Mouse (Mus musculus) limb, embryonic 12.5 days (tissue): ENCODE measurements at regions not wholly inside any gene's neighbourhood (a gene's known extent, or its start where the extent isn't known, plus 50 kb on each side); places are given as distances from the start of the nearest gene placed in this dataset.

Source experiments
- ATAC-seq: fragments of 200-750 bp; cut with Nextera tagmentation; 2 replicates; pipeline ENCODE4 v1.8.0; 2017; ENCODE audit warnings: low read depth, moderate TSS enrichment; ENCODE audit not compliant: insufficient number of reproducible peaks, insufficient read depth, low FRiP score, low TSS enrichment
- H3K27ac ChIP-seq: fragments of 300-500 bp; sonication (generic); 2 replicates; pipeline ENCODE4 v1.5.1; 2016; ENCODE audit warnings: mild to moderate bottlenecking, moderate library complexity
- H3K27me3 ChIP-seq: fragments of 300-500 bp; sonication (generic); 2 replicates; pipeline ENCODE4 v1.6.1; 2016; ENCODE audit warnings: mild to moderate bottlenecking, moderate library complexity
- H3K36me3 ChIP-seq: fragments of 300-500 bp; sonication (generic); 2 replicates; pipeline ENCODE4 v1.6.1; 2016; ENCODE audit warnings: mild to moderate bottlenecking, moderate library complexity
- H3K4me1 ChIP-seq: fragments of 300-500 bp; sonication (generic); replicated peaks from 2 replicates; pipeline ENCODE4 v1.6.1; 2016
- H3K4me2 ChIP-seq: fragments of 300-500 bp; sonication (generic); 2 replicates; pipeline ENCODE4 v1.6.1; 2016; ENCODE audit warnings: mild to moderate bottlenecking, moderate library complexity
- H3K4me3 ChIP-seq: fragments of 300-500 bp; sonication (generic); replicated peaks from 2 replicates; pipeline ENCODE4 v1.5.1; 2016; ENCODE audit warnings: mild to moderate bottlenecking
- H3K9ac ChIP-seq: fragments of 300-500 bp; sonication (generic); replicated peaks from 2 replicates; pipeline ENCODE4 v1.6.1; 2016; ENCODE audit warnings: mild to moderate bottlenecking, moderate library complexity
- H3K9me3 ChIP-seq: fragments of 300-500 bp; sonication (generic); 2 replicates; pipeline ENCODE4 v1.6.1; 2016; ENCODE audit warnings: mild to moderate bottlenecking, moderate library complexity
- WGBS: fragments of 180-500 bp; shearing (Covaris S2); methylation state at CpG from one replicate; pipeline ENCODE4 v1.1.7; 2016; 5-methylcytosine and 5-hydroxymethylcytosine counted together

DNA sequence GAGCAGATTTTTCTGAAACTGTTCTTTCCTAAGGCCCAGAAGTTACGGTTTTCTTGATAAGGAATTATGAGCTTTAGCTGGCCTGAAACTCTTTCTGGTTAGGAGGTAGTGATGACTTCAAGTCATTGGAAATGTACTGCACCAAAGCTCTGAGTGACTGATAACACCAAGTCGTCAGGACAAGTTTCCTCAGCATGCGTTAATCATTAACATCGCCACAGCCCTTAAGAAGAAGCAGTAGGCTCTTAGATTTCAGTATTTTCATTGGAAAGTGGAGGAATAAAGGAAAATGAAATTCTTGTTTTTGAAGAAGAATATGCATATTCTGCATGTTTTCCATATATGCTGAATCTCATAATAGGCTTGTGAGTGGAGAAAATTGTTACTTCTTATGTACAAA is 390.3 kb upstream of the Gm11114 start:
- 80% methylated on average over 4 of the region's 4 CpGs for WGBS
- Histone ChIP-seq H3K4me1 (no peaks in the 10 kb centered on the region), H3K9ac (no peak overlapping the region), H3K4me3 (no peak overlapping the region), H3K4me2 (no peak overlapping the region), H3K36me3 (no peaks in the 10 kb centered on the region), H3K9me3 (no peaks in the 10 kb centered on the region), H3K27ac (no peak overlapping the region), H3K27me3 (no peaks in the 10 kb centered on the region)
- no peak for ATAC-seq

DNA sequence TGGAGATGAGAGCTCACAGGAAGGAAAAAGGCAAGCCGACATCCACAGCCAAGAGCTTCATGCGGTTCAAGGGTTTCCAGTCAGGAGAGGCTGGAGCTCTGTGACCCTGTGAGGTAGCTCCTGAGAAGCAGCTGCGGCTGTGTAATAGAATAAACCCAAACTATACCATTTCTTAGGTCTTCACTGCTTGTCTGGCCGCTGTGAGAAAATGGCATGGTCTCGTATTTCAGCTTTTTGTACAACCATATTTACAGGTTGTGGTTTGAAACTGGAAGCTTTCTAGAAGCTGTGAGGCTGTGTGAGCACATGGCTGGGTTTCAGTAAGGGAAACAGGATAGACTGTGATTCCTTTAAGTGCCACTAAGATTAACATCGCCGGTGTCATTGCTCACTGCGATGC is 388.6 kb upstream of the Gm11114 start:
- Histone ChIP-seq H3K9me3 (no peaks in the 10 kb centered on the region), H3K4me1 (no peaks in the 10 kb centered on the region), H3K27ac (no peak overlapping the region), H3K36me3 (no peaks in the 10 kb centered on the region), H3K27me3 (no peaks in the 10 kb centered on the region), H3K4me3 (no peak overlapping the region), H3K4me2 (no peak overlapping the region), H3K9ac (no peak overlapping the region)
- ATAC-seq = no peak
- WGBS = 76% methylated on average over 8 of the region's 8 CpGs

DNA sequence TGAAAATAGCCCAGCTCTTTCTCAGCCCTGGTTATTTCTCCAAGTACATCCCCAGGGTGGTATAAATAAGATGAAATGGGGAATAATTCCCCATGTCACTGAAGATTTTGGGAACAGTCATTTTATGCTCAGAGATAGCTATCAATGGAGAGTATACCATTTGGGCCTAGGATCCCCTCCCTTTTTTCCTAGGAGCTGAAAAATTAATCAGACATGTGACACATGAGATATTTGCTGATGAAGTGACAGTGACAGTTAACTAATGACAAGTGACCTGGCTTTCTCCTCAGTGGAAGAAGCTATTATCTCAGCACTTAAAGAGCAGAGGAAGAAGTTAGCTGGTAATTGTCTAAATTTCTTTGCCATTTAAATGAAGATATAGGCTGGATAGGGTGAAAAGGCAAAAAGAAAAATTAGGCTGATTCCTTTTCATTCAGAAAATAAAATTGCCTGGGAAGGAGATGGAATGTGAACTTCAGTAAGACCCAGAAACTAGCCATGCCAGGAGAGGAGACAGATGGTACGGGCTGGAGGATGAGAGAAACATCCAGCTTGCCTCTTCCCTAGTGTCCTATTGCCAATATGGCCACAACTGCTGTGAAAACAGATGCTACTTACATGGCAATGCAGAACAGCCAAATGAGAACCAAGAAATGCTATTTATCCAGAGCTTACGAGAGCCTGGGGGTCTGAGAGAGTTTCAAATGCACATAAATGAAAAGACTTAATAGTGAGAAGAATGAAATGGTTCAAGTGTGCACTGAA is 376.1 kb upstream of the Gm11114 start:
- no peak overlapping the region for H3K4me3 ChIP-seq
- H3K27me3 ChIP-seq = no peaks in the 10 kb centered on the region
- no peaks in the 10 kb centered on the region for H3K36me3 ChIP-seq
- no peak overlapping the region for H3K4me2 ChIP-seq
- no peak overlapping the region for H3K27ac ChIP-seq
- H3K9ac ChIP-seq = no peak overlapping the region
- ATAC-seq = no peak
- no peaks in the 10 kb centered on the region for H3K4me1 ChIP-seq
- no peaks in the 10 kb centered on the region for H3K9me3 ChIP-seq
- 80% methylated on average over 2 of the region's 2 CpGs for WGBS

DNA sequence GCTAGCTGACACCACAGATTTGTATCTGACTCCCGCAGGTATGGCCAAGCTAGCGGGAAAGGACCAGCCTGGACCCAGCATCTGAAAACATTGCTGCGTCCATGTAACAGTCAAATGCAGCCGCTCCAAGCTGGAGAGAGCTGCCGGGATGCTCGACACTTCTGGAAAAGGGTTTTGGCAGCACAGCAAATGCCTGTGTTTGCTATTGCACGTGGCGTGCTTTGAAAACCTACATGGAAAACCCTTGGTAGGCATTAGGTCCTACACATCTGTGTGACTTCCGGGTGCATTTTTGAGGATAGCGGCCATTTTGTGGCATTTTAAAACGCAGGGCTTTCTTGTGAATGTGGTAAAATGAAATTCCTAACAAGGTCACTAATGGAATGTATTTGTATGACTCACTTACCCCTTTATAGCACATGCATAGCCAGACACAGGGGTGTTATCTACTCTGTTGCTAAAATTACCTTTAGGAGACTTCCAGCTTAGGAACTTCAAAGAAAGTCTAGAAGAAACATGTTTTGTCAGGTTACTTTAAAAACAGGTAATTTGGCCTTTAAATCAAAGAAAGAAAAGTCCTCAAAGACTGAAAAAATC is 345.9 kb upstream of the Gm11114 start:
- Histone ChIP-seq H3K4me1 (0 out of 2 replicates have a peak, but pooled peaks cover 5% of the 10 kb centered on the region), H3K4me3 (no peak overlapping the region), H3K27me3 (no peaks in the 10 kb centered on the region), H3K36me3 (no peaks in the 10 kb centered on the region), H3K9ac (no peak overlapping the region), H3K4me2 (no peak overlapping the region), H3K27ac (peak overlapping the region; percentile 35; the same call in 1 of the 2 replicates), H3K9me3 (no peaks in the 10 kb centered on the region)
- WGBS = 78% methylated on average over 11 of the region's 11 CpGs
- ATAC-seq = no peak

DNA sequence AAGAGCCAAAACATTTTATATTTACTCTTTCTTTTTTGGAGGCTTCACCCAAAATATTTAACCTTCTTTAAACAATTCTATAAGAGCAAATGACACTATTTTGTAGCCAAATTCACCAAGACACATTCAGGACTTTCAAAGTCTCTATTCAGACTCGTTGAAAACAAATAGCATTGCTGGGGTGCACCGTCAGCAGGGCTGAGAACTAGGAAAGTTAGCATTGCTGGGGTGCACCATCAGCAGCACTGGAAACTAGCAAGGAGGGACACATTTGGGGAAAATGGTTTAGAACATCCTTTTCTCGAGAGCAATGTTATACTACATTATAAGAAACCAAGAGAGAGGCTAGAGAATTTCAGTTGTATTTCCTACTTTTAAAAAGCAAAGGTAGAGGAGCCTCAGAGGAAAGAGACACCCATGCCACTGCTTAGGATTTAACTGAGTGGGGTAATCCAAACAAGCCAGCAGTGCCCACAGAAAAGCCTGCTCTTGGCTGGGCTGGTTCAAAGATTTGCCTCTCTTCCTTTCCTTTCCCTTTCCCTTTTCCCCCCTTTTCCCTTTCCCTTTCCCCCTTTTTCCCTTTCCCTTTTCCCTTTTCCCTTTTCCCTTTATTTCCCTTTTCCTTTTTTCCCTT is 342.5 kb upstream of the Gm11114 start:
- H3K4me2 ChIP-seq = no peak overlapping the region
- H3K27me3 ChIP-seq = no peaks in the 10 kb centered on the region
- H3K9me3 ChIP-seq = no peaks in the 10 kb centered on the region
- H3K4me3 ChIP-seq = no peak overlapping the region
- H3K4me1 ChIP-seq = 0 out of 2 replicates have a peak, but pooled peaks cover 5% of the 10 kb centered on the region
- 87% methylated on average over 3 of the region's 3 CpGs for WGBS
- H3K27ac ChIP-seq = no peak overlapping the region
- no peaks in the 10 kb centered on the region for H3K36me3 ChIP-seq
- no peak for ATAC-seq
- H3K9ac ChIP-seq = no peak overlapping the region

DNA sequence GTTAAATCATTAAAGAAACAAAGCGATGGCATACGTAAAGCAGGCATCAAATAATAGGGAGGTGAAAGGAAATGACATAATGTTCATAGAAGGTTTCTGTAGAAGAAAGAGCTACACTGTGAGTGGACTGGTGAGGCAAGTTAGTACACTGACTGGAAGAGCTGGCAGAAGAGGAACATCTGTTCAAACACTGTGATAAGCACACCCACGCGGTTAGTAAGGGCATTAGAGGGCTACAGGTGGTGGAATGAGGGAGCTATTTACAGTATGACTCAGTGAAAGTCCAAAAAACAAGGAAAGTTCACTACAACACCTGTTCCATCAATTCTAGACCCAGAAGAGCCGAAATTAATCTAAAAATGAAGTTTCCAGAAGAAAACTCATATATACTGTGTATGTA is 335.1 kb upstream of the Gm11114 start:
- no peaks in the 10 kb centered on the region for H3K4me1 ChIP-seq
- WGBS = 81% methylated on average over 5 of the region's 5 CpGs
- no peaks in the 10 kb centered on the region for H3K9me3 ChIP-seq
- no peaks in the 10 kb centered on the region for H3K36me3 ChIP-seq
- no peaks in the 10 kb centered on the region for H3K27me3 ChIP-seq
- no peak overlapping the region for H3K27ac ChIP-seq
- ATAC-seq = no peak
- no peak overlapping the region for H3K4me3 ChIP-seq
- no peak overlapping the region for H3K4me2 ChIP-seq
- H3K9ac ChIP-seq = no peak overlapping the region

DNA sequence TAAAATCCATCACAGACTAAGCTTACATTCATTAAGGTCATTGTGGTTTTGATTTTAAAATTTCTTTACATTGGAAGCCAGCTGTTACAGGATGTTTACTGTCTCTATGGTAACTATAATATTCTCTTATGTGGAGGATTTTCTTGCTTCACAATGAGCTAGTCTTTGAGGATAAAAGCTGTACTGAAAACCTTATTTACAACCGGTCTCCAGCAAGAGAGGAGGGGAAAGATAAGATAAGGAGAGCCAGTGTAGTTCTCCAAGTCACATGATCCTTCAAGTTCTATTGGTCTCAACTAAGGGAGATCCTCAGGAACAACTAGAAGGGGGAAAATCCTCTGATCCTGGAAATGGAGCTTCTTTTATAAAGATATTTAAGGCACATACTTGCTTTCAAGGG is 309.2 kb upstream of the Gm11114 start:
- no peaks in the 10 kb centered on the region for H3K9me3 ChIP-seq
- H3K9ac ChIP-seq = no peak overlapping the region
- no peaks in the 10 kb centered on the region for H3K4me1 ChIP-seq
- no peak for ATAC-seq
- no peaks in the 10 kb centered on the region for H3K36me3 ChIP-seq
- H3K27ac ChIP-seq = no peak overlapping the region
- H3K4me2 ChIP-seq = no peak overlapping the region
- H3K27me3 ChIP-seq = no peaks in the 10 kb centered on the region
- H3K4me3 ChIP-seq = no peak overlapping the region
- 66% methylated on average over 1 of the region's 1 CpGs for WGBS

DNA sequence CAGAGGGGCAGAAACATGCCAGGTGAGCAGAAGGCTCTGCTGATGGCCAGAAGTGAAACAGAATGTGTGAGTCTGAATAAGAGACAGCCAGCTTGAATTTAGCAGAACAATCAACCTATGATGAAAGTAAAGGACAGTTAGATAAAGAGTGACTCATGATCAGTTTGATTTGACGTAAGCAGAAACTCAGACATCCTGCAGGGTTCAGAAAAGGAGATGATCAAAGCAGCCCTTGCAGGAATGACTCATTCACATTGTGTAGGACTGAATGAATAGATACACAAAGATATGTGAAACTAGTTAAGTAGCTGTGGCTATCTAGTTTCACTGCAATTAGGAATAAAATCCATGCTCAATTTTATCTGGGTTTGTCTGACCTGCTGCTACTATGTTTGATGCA is 301.2 kb upstream of the Gm11114 start:
- 77% methylated on average over 1 of the region's 1 CpGs for WGBS
- Histone ChIP-seq H3K4me1 (no peaks in the 10 kb centered on the region), H3K9ac (no peak overlapping the region), H3K27ac (no peak overlapping the region), H3K4me3 (no peak overlapping the region), H3K36me3 (no peaks in the 10 kb centered on the region), H3K4me2 (no peak overlapping the region), H3K9me3 (no peaks in the 10 kb centered on the region), H3K27me3 (no peaks in the 10 kb centered on the region)
- ATAC-seq = no peak

DNA sequence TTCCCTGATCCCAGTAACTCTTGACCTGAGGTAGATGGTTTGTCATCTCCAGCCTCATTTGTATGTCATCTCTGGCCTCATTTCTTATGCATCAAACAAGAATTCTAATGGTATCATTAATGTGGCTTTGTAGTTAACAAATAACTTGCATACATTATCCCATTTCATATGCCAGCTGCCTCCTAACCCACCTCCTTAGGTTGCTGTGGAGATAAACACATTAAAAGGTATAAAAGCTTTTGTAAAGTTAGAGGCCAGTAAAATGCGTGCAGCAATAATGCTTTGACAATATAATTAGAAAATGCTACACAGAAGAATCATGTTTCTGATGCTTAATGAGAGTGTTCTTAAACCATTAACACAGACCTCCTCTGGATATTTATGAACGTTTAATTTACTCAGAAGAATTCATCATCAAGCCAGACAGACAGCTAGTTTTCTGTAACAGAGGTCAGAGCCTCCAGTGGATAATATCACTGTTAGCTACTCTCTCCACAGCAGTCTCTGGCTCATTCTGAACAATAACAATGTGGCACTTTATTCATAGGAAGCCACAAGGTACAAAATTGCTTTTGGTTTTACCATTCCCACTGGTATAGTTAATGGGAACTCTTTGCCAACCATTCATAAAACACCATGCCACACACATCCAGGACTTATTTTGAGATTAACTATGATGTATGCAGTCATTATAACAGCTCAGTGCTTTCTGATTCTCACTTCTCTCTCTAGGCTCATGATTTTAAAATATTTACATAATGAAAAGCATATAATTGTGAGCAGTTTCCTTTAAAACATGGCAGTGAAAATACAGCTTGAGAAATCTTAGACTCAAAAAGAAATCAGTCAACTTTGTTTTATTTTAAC is 264.2 kb upstream of the Gm11114 start:
- H3K27me3 ChIP-seq = no peaks in the 10 kb centered on the region
- H3K36me3 ChIP-seq = no peaks in the 10 kb centered on the region
- 0 out of 2 replicates have a peak, but pooled peaks cover 6% of the 10 kb centered on the region for H3K4me1 ChIP-seq
- H3K4me3 ChIP-seq = no peak overlapping the region
- no peak overlapping the region for H3K4me2 ChIP-seq
- no peaks in the 10 kb centered on the region for H3K9me3 ChIP-seq
- no peak overlapping the region for H3K9ac ChIP-seq
- 44% methylated on average over 2 of the region's 2 CpGs for WGBS
- no peak overlapping the region for H3K27ac ChIP-seq
- peak; percentile 71; the same call in 1 of the 2 replicates for ATAC-seq

DNA sequence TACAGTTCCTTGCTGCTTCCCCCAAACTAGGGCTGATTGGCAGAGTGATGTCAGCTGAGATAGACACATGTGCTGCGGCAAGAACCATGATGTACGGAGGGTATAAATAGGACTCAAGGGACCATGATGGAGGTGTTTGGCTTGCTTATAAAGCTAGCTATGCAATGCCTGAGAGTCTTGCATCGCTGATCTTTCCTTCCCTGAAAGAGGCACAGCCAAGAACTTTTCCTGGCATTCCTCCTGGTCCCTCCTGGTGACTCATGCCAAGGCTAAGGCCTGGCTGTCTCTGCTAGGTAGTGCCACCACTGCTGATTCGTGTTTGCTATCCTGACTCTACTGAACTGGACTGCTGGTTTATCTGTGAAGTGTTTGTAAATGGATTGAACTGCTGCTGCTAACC is 260.0 kb upstream of the Gm11114 start:
- ATAC-seq = no peak
- H3K9me3 ChIP-seq = no peaks in the 10 kb centered on the region
- H3K27me3 ChIP-seq = no peaks in the 10 kb centered on the region
- no peak overlapping the region for H3K9ac ChIP-seq
- H3K4me1 ChIP-seq = 0 out of 2 replicates have a peak, but pooled peaks cover 6% of the 10 kb centered on the region
- H3K27ac ChIP-seq = no peak overlapping the region
- 76% methylated on average over 4 of the region's 4 CpGs for WGBS
- no peak overlapping the region for H3K4me3 ChIP-seq
- H3K4me2 ChIP-seq = no peak overlapping the region
- no peaks in the 10 kb centered on the region for H3K36me3 ChIP-seq

DNA sequence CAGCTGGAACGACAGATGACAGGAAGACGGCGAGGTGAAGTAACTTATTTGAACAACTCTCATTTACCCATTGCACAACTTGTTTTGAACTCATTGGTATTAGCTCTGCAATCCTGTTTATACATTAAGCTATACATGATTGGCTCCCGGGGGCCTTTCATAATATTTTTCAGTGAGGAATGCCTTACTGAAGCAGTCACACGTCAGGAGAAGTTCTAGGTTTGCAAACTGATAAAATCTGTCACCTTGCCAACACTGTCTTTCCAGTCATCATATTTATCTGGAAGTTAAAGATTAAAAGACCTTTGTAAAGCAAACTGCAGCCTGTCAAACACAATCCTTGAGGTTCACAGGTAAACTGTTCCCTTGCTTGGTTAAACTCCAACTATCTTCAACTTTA is 232.6 kb upstream of the Gm11114 start:
- 81% methylated on average over 5 of the region's 5 CpGs for WGBS
- H3K27ac ChIP-seq = no peak overlapping the region
- no peaks in the 10 kb centered on the region for H3K27me3 ChIP-seq
- H3K9ac ChIP-seq = no peak overlapping the region
- no peak overlapping the region for H3K4me3 ChIP-seq
- no peaks in the 10 kb centered on the region for H3K9me3 ChIP-seq
- no peak overlapping the region for H3K4me2 ChIP-seq
- H3K36me3 ChIP-seq = no peaks in the 10 kb centered on the region
- ATAC-seq = no peak
- H3K4me1 ChIP-seq = no peaks in the 10 kb centered on the region
